Mouse (Mus musculus) limb, embryonic 14.5 days (tissue): Measurements from ENCODE around the gene Tas1r2. TPM values are rescaled to one million over a fixed set of nuclear protein-coding genes. Genes with fewer than 3 reads are reported as not detected.

Experiments
- ATAC-seq: fragments of 200-750 bp; cut with Nextera tagmentation; 2 replicates; pipeline ENCODE4 v1.8.0; 2017; ENCODE audit warnings: low read depth, moderate number of reproducible peaks, moderate TSS enrichment; ENCODE audit not compliant: low FRiP score
- DNase-seq: peaks from one replicate; pipeline ENCODE4 v3.0.0-alpha.2; 2015; ENCODE audit warnings: low spot score
- H3K27ac ChIP-seq: fragments of 300-500 bp; sonication (generic); replicated peaks from 2 replicates; pipeline ENCODE4 v1.5.1; 2014; ENCODE audit warnings: low read depth, mild to moderate bottlenecking, low read length, moderate library complexity, mixed read lengths
- H3K27me3 ChIP-seq: fragments of 300-500 bp; sonication (generic); 2 replicates; pipeline ENCODE4 v1.6.1; 2014; ENCODE audit warnings: low read length, mixed read lengths; ENCODE audit not compliant: control insufficient read depth, insufficient read depth
- H3K36me3 ChIP-seq: fragments of 300-500 bp; sonication (generic); 2 replicates; pipeline ENCODE4 v1.6.1; 2014; ENCODE audit warnings: mild to moderate bottlenecking, low read length, moderate library complexity, mixed read lengths; ENCODE audit not compliant: control insufficient read depth, insufficient read depth
- H3K4me1 ChIP-seq: fragments of 300-500 bp; sonication (generic); 2 replicates; pipeline ENCODE4 v1.6.1; 2014; ENCODE audit warnings: antibody characterized with exemption, low read length, mixed read lengths; ENCODE audit not compliant: control insufficient read depth, insufficient read depth
- H3K4me2 ChIP-seq: fragments of 300-500 bp; sonication (generic); replicated peaks from 2 replicates; pipeline ENCODE4 v1.6.1; 2014; ENCODE audit warnings: low read depth, mild to moderate bottlenecking, low read length, moderate library complexity; ENCODE audit not compliant: severe bottlenecking
- H3K4me3 ChIP-seq: fragments of 300-500 bp; sonication (generic); replicated peaks from 2 replicates; pipeline ENCODE4 v1.5.1; 2014; ENCODE audit warnings: low read length
- H3K9ac ChIP-seq: fragments of 300-500 bp; sonication (generic); 2 replicates; pipeline ENCODE4 v1.6.1; 2014; ENCODE audit warnings: mild to moderate bottlenecking, low read depth, low read length, moderate library complexity; ENCODE audit not compliant: severe bottlenecking
- H3K9me3 ChIP-seq: fragments of 300-500 bp; sonication (generic); 2 replicates; pipeline ENCODE4 v1.6.1; 2016; ENCODE audit warnings: low read length; ENCODE audit not compliant: control insufficient read depth
- POLR2A ChIP-seq: fragments of 200-500 bp; IDR thresholded peaks from 2 replicates; pipeline ENCODE4 v1.8.0; 2012; ENCODE audit warnings: inconsistent platforms, mild to moderate bottlenecking, moderate library complexity, borderline replicate concordance; ENCODE audit not compliant: insufficient read depth, insufficient read length; ENCODE audit errors: extremely low read depth
- WGBS: fragments of 180-500 bp; shearing (Covaris S2); extraction: QIAGEN DNeasy Blood & Tissue Kit; methylation state at CpG from one replicate; pipeline ENCODE4 v1.1.7; 2014; 5-methylcytosine and 5-hydroxymethylcytosine counted together
- polyA plus RNA-seq, 2 experiments: library from polyadenylated mRNA; depleted of rRNA in 1 of 2; stranded (reverse) in 1 of 2; unstranded in 1 of 2; fragments of >200 nt; fragmentation: Nextera tagmentation in 1 of 2; extraction: Ambion mirVana in 1 of 2; gene quantifications; 2 replicates each; pipeline versions ENCODE4 v1.2.1 to v1.2.3; 2012 to 2014

The Tas1r2 gene
- polyA plus RNA-seq, 2 experiments: 0.04 TPM; not detected in 1

DNA sequence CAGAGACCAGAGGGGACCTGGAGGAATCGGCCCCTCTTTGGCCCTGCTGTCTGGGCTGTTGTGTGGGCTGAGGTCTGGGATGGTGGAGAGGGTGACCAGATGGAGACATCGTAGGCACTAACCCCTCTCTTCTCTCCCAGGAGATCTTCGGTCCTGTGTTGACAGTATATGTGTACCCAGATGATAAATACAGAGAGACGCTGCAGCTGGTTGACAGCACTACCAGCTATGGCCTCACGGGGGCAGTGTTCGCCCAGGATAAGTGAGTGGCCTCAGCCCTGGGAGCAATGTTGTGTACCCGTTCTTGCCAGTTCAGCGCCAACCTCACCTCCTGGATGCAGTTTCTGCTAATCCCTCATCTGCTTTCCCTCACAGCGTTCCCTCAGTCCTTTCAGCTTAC is 9.4 kb upstream of the Tas1r2 start:
- Histone ChIP-seq H3K36me3 (peaks cover 11% of the 10 kb centered on the region), H3K9ac (no peak overlapping the region), H3K27me3 (peaks cover 10% of the 10 kb centered on the region), H3K9me3 (no peaks in the 10 kb centered on the region), H3K27ac (no peak overlapping the region), H3K4me3 (no peak overlapping the region), H3K4me1 (peaks cover 10% of the 10 kb centered on the region), H3K4me2 (no peak overlapping the region)
- no peak; the same call in 1 of the 2 replicates for ATAC-seq
- peak; percentile 69 for DNase-seq
- no peak for TF ChIP-seq POLR2A
- WGBS: 20% methylated on average over 9 of the region's 9 CpGs

DNA sequence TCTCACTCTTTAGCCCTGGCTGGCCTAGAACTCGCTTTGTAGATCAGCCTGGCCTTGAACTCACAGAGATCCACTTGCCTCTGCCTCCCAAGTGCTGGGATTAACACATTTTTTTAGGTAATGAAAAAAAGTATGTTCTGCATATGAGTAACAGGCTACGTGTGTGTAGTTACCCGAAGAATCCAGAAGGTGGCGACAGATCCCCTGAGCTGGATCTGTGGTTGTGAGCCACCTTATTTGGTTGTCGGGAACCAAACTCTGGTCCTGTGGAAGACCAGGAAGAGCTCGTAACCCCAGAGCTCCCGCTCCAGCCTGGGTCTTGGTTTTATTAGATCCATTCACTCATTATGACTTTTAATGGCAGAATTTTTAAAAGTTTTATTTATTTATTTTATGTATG is 6.4 kb upstream of the Tas1r2 start:
- Histone ChIP-seq H3K4me1 (peaks cover 5% of the 10 kb centered on the region), H3K4me2 (no peak overlapping the region), H3K27ac (no peak overlapping the region), H3K9me3 (no peaks in the 10 kb centered on the region), H3K36me3 (peaks cover 11% of the 10 kb centered on the region), H3K4me3 (no peak overlapping the region), H3K9ac (no peak overlapping the region), H3K27me3 (peaks cover 5% of the 10 kb centered on the region; the same call in 1 of the 2 replicates)
- ATAC-seq (no peak), DNase-seq (no peak)
- 89% methylated on average over 7 of the region's 7 CpGs for WGBS
- TF ChIP-seq POLR2A: no peak

DNA sequence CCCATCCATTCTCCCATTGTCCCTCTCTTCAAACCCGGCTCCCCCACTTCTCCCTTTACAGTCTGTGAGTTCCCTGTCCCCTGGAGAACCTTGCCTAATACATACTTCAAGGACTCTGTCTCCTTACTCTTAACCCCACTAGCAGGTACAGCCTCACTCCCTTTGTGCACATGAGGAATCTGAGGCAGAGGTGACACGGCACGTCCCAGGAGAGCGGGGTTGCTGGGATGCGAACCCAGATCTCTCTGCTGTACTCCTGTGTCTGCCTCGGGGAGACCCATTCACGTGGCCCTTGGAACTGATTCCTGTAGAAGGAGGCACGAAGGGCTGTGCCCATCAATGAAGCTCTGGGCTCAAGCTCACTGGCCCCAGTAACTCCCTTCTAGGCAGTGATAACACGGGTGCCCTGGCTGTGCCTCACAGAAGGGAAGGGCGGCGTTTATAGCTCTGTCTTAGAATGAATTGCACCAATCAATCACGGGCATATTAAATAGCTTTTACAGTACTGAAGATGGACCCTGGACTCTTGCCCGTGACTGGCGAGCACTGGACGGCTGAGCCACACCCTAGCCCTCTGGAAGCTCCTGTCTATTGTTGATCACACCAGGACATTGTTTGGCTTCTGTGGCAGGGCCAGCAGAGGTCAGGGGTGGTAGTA is 3.1 kb upstream of the Tas1r2 start:
- no peak overlapping the region for H3K27ac ChIP-seq
- no peak overlapping the region for H3K4me3 ChIP-seq
- H3K36me3 ChIP-seq: no peaks in the 10 kb centered on the region; the same call in 1 of the 2 replicates
- H3K27me3 ChIP-seq: no peaks in the 10 kb centered on the region
- ATAC-seq: no peak
- WGBS: 73% methylated on average over 15 of the region's 15 CpGs
- no peak overlapping the region for H3K9ac ChIP-seq
- no peak overlapping the region for H3K4me2 ChIP-seq
- no peak for DNase-seq
- no peaks in the 10 kb centered on the region for H3K4me1 ChIP-seq
- TF ChIP-seq POLR2A: no peak
- H3K9me3 ChIP-seq: no peaks in the 10 kb centered on the region

GRCm38 (mm10) chr4:139650907-139651306 is 2.4 kb upstream of the Tas1r2 start:
- H3K36me3 ChIP-seq: no peaks in the 10 kb centered on the region
- no peaks in the 10 kb centered on the region for H3K27me3 ChIP-seq
- H3K4me3 ChIP-seq: no peak overlapping the region
- no peaks in the 10 kb centered on the region for H3K4me1 ChIP-seq
- no peaks in the 10 kb centered on the region for H3K9me3 ChIP-seq
- no peak for TF ChIP-seq POLR2A
- no peak overlapping the region for H3K27ac ChIP-seq
- WGBS: 81% methylated on average over 11 of the region's 11 CpGs
- no peak overlapping the region for H3K4me2 ChIP-seq
- ATAC-seq (no peak), DNase-seq (no peak)
- no peak overlapping the region for H3K9ac ChIP-seq

DNA sequence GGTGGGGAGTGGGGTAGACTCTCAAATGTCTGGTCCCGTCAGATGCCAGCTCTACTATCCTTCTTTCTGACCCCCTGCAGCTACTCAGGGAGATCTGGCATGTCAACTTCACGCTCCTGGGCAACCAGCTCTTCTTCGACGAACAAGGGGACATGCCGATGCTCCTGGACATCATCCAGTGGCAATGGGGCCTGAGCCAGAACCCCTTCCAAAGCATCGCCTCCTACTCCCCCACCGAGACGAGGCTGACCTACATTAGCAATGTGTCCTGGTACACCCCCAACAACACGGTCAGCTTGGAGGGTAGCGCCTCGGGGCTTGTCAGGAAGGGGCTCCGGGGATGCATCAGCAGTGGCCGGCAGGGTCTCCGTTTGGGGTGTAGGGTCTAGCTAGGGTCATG is 8.6 kb downstream of the Tas1r2 start:
- Histone ChIP-seq H3K4me3 (no peak overlapping the region), H3K4me1 (no peaks in the 10 kb centered on the region), H3K9me3 (0 out of 2 replicates have a peak, but pooled peaks cover 2% of the 10 kb centered on the region), H3K27ac (no peak overlapping the region), H3K27me3 (no peaks in the 10 kb centered on the region), H3K36me3 (no peaks in the 10 kb centered on the region), H3K9ac (no peak overlapping the region), H3K4me2 (no peak overlapping the region)
- WGBS: 84% methylated on average over 14 of the region's 14 CpGs
- DNase-seq (no peak), ATAC-seq (no peak)
- no peak for TF ChIP-seq POLR2A
